Mouse (Mus musculus): ENCODE results near the gene Mesp1. TPM values are rescaled to one million over a fixed set of nuclear protein-coding genes. Genes with fewer than 3 reads are reported as not detected.

Mesp1 gene
- total RNA-seq, 2 experiments from 2014 or later = not detected

Other genes starting within 250 kb of the Mesp1 start
- 10 to 100 TPM; 16.5 to 56.2 TPM for gene Rhcg, start 176.1 kb downstream of the Mesp1 start, total RNA-seq (2021)
- gene Ticrr, start 133.6 kb downstream of the Mesp1 start, total RNA-seq (2021) = under 1 TPM; 0.49 to 0.50 TPM
- 1 to 10 TPM; 4.1 TPM for gene Kif7, start 78.1 kb downstream of the Mesp1 start, total RNA-seq (2021)
- gene Plin1, start 60.9 kb downstream of the Mesp1 start, total RNA-seq (2021) = 100 to 1,000 TPM; 500 to 527 TPM
- gene Pex11a, start 50.7 kb downstream of the Mesp1 start, total RNA-seq (2021) = 10 to 100 TPM; 49.2 to 49.3 TPM
- gene Wdr93, start 50.6 kb downstream of the Mesp1 start, total RNA-seq (2021) = 1 to 10 TPM; 1.6 to 2.0 TPM
- under 1 TPM; 0.26 to 0.79 TPM for gene Mesp2, start 16.9 kb upstream of the Mesp1 start, total RNA-seq (2021)
- gene Anpep, start 67.3 kb upstream of the Mesp1 start, total RNA-seq (2021) = 10 to 100 TPM in 1 of 2 experiments, 1 to 10 TPM in 1; 9.2 to 10.8 TPM
- 10 to 100 TPM; 25.8 to 30.7 TPM for gene Ap3s2, start 126.9 kb upstream of the Mesp1 start, total RNA-seq (2021)
- 10 to 100 TPM; 15.2 to 21.2 TPM for gene Arpin, start 141.6 kb upstream of the Mesp1 start, total RNA-seq (2021)
- gene Zfp710, start 231.0 kb upstream of the Mesp1 start, total RNA-seq (2021) = 10 to 100 TPM; 14.2 to 15.5 TPM

Measured in adrenal gland, postnatal 36 days (tissue).